Mouse (Mus musculus) cerebellum, adult 2 months (tissue): ENCODE results near the gene Mmel1.

Experiments
- CTCF ChIP-seq: fragments of 200-500 bp; IDR thresholded peaks from 2 replicates; pipeline ENCODE4 v1.5.1; 2011; ENCODE audit warnings: low read depth, mild to moderate bottlenecking, control low read depth, low read length, moderate library complexity, borderline replicate concordance; ENCODE audit not compliant: insufficient read depth
- POLR2A ChIP-seq: fragments of 200-500 bp; IDR thresholded peaks from 2 replicates; pipeline ENCODE4 v1.6.1; 2011; ENCODE audit warnings: low read length, control low read depth, borderline replicate concordance; ENCODE audit not compliant: insufficient read depth

- TF ChIP-seq CTCF: no peak
- TF ChIP-seq POLR2A: no peak
Measured at GRCm38 (mm10) chr4:154937746-154938145, 68.4 kb downstream of the Mmel1 start.
